Mouse (Mus musculus): ENCODE measurements around the gene Alox5ap.

DNA sequence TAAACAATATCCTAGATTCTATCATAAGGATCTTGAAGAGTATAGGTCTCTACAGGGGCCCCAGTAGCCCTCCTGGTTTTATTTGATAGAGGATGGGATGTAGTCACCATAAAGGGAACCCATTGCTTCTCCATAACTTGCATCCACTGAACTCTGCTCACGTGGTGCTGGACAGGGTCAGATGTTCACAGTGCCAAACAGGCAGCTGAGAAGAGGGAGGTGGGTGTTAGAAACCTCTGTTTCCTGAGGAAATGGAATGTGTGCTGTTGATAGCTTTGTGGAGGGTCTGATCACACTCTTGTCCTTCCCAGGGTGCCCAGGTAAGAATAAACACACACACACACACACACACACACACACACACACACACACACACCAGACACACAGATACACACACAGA is 66.0 kb downstream of the Alox5ap start:
- TF ChIP-seq GATA1 (IDR thresholded peaks at IDR 0.05; ENCODE audit: borderline replicate concordance, low read length) (no peak), FLI1 (IDR thresholded peaks at IDR 0.05; ENCODE audit: low read length) (no peak)

All from megakaryocyte, embryonic 14.5 days (primary cell).